Mouse (Mus musculus): ENCODE results near the gene Map4k3.
"Not testable (repeated sequence)": the region's sequence is repeated elsewhere in the genome, so short reads cannot be mapped to it uniquely, and the experiment has no call there.

The Map4k3 gene

GRCm38 (mm10) chr17:80568842-80569601 is 159.3 kb downstream of the Map4k3 start:
- no peak for DNase-seq (ENCODE audit: low read depth, low spot score)

GRCm38 (mm10) chr17:80568441-80568840 is 159.8 kb downstream of the Map4k3 start:
- DNase-seq (ENCODE audit: low read depth, low spot score): no peak

GRCm38 (mm10) chr17:80564611-80564924 is 163.7 kb downstream of the Map4k3 start:
- DNase-seq (ENCODE audit: low read depth, low spot score): peak; percentile 71

- DNase-seq (ENCODE audit: low read depth, low spot score): not testable (repeated sequence)
Measured at GRCm38 (mm10) chr17:80563762-80564610, 164.3 kb downstream of the Map4k3 start.

GRCm38 (mm10) chr17:80562792-80563191 is 165.5 kb downstream of the Map4k3 start:
- DNase-seq (ENCODE audit: low read depth, low spot score): no peak

GRCm38 (mm10) chr17:80560669-80561401 is 167.4 kb downstream of the Map4k3 start:
- DNase-seq (ENCODE audit: low read depth, low spot score): peak; percentile 87

GRCm38 (mm10) chr17:80559745-80560144 is 168.5 kb downstream of the Map4k3 start:
- no peak for DNase-seq (ENCODE audit: low read depth, low spot score)

GRCm38 (mm10) chr17:80559050-80559449 is 169.2 kb downstream of the Map4k3 start:
- peak; percentile 71 for DNase-seq (ENCODE audit: low read depth, low spot score)

GRCm38 (mm10) chr17:80558583-80558982 is 169.7 kb downstream of the Map4k3 start:
- no peak for DNase-seq (ENCODE audit: low read depth, low spot score)

- no peak for DNase-seq (ENCODE audit: low read depth, low spot score)
Measured at GRCm38 (mm10) chr17:80557461-80557860, 170.8 kb downstream of the Map4k3 start.

GRCm38 (mm10) chr17:80553318-80554270 is 174.7 kb downstream of the Map4k3 start:
- DNase-seq (ENCODE audit: low read depth, low spot score): peak; percentile 93

- DNase-seq (ENCODE audit: low read depth, low spot score): no peak
Measured at GRCm38 (mm10) chr17:80552653-80553052, 175.6 kb downstream of the Map4k3 start.

GRCm38 (mm10) chr17:80550981-80551380 is 177.3 kb downstream of the Map4k3 start:
- no peak for DNase-seq (ENCODE audit: low read depth, low spot score)

GRCm38 (mm10) chr17:80546846-80547245 is 181.4 kb downstream of the Map4k3 start:
- no peak for DNase-seq (ENCODE audit: low read depth, low spot score)

GRCm38 (mm10) chr17:80546227-80546626 is 182.1 kb downstream of the Map4k3 start:
- DNase-seq (ENCODE audit: low read depth, low spot score): no peak

GRCm38 (mm10) chr17:80543646-80544045 is 184.6 kb downstream of the Map4k3 start:
- peak; percentile 35 for DNase-seq (ENCODE audit: low read depth, low spot score)

- no peak for DNase-seq (ENCODE audit: low read depth, low spot score)
Measured at GRCm38 (mm10) chr17:80537136-80537535, 191.1 kb downstream of the Map4k3 start.

GRCm38 (mm10) chr17:80535633-80536032 is 192.7 kb downstream of the Map4k3 start:
- peak; percentile 75 for DNase-seq (ENCODE audit: low read depth, low spot score)

GRCm38 (mm10) chr17:80531351-80531750 is 196.9 kb downstream of the Map4k3 start:
- DNase-seq (ENCODE audit: low read depth, low spot score): not testable (repeated sequence)
